Mouse (Mus musculus): ENCODE results near the gene Polr2e. TPM values are rescaled to one million over a fixed set of nuclear protein-coding genes. Genes with fewer than 3 reads are reported as not detected.
A peak's percentile ranks its signal among the peaks of the same experiment; 100 is the strongest.

Polr2e gene
- polyA plus RNA-seq, 1 experiment from 2014 or later = 58.3 TPM

DNA sequence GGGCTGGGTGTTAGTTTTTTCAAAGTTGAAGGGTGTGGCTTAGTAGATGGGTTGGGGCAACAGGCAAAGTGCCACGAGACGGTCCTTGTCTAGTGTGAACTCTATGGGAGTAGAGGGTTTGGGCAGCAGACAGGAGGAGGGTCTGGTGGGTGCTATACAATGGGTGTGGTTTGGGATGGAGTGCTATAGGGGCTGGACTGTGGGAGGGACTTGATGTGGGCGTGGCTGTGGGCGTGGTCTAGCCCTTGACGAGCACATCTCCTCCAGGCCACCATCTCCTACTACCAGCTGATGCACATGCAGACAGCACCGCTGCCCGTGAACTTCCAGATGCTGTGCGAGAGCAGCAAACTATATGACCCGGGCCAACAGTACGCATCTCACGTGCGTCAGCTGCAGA lies 13.7 kb downstream of the Polr2e start:
- ATAC-seq = 0 out of 2 replicates have a peak, but pooled peaks have one; percentile 17
- no peak overlapping the region for H3K9ac ChIP-seq (replicated peaks)
- no peak overlapping the region for H3K4me3 ChIP-seq (ENCODE audit: low read depth, low read length)
- DNase-seq = peak; percentile 67
- peaks cover 57% of the 10 kb centered on the region for H3K36me3 ChIP-seq (replicated peaks; ENCODE audit: insufficient read depth, low read length)
- H3K4me1 ChIP-seq (ENCODE audit: insufficient read depth) = peaks cover 17% of the 10 kb centered on the region
- TF ChIP-seq CTCF (IDR thresholded peaks at IDR 0.05; ENCODE audit: low read depth) (no peak), EP300 (IDR thresholded peaks at IDR 0.05; ENCODE audit: low read depth) (no peak)
- H3K27ac ChIP-seq (ENCODE audit: low read depth) = no peak overlapping the region
- H3K9me3 ChIP-seq (ENCODE audit: low read length) = no peaks in the 10 kb centered on the region
- H3K4me2 ChIP-seq (ENCODE audit: low read depth, low read length) = no peak overlapping the region
- no peaks in the 10 kb centered on the region for H3K27me3 ChIP-seq (ENCODE audit: insufficient read depth, low read length)
- 63% methylated on average over 12 of the region's 12 CpGs for WGBS (ENCODE audit: insufficient replicate concordance)

GRCm38 (mm10) chr10:80025463-80025862 lies 14.1 kb downstream of the Polr2e start:
- no peak for DNase-seq
- H3K27ac ChIP-seq (ENCODE audit: low read depth) = no peak overlapping the region
- ATAC-seq = no peak
- TF ChIP-seq EP300 (IDR thresholded peaks at IDR 0.05; ENCODE audit: low read depth) (no peak), CTCF (IDR thresholded peaks at IDR 0.05; ENCODE audit: low read depth) (no peak)
- H3K4me3 ChIP-seq (ENCODE audit: low read depth, low read length) = no peak overlapping the region
- no peak overlapping the region for H3K9ac ChIP-seq (replicated peaks)
- no peak overlapping the region for H3K4me2 ChIP-seq (ENCODE audit: low read depth, low read length)
- WGBS (ENCODE audit: insufficient replicate concordance) = 75% methylated on average over 10 of the region's 10 CpGs
- peaks cover 57% of the 10 kb centered on the region for H3K36me3 ChIP-seq (replicated peaks; ENCODE audit: insufficient read depth, low read length)
- H3K4me1 ChIP-seq (ENCODE audit: insufficient read depth) = peaks cover 17% of the 10 kb centered on the region
- no peaks in the 10 kb centered on the region for H3K9me3 ChIP-seq (ENCODE audit: low read length)
- H3K27me3 ChIP-seq (ENCODE audit: insufficient read depth, low read length) = peaks cover under 1% of the 10 kb centered on the region; the same call in 1 of the 2 replicates

GRCm38 (mm10) chr10:80025044-80025347 lies 14.6 kb downstream of the Polr2e start:
- Histone ChIP-seq H3K27ac (ENCODE audit: low read depth) (no peak overlapping the region; the same call in 1 of the 2 replicates), H3K27me3 (ENCODE audit: insufficient read depth, low read length) (peaks cover 4% of the 10 kb centered on the region; the same call in 1 of the 2 replicates), H3K4me1 (ENCODE audit: insufficient read depth) (peaks cover 17% of the 10 kb centered on the region), H3K4me2 (ENCODE audit: low read depth, low read length) (no peak overlapping the region), H3K36me3 (replicated peaks; ENCODE audit: insufficient read depth, low read length) (peaks cover 56% of the 10 kb centered on the region), H3K9ac (replicated peaks) (no peak overlapping the region), H3K4me3 (ENCODE audit: low read depth, low read length) (no peak overlapping the region), H3K9me3 (ENCODE audit: low read length) (no peaks in the 10 kb centered on the region)
- DNase-seq (no peak), ATAC-seq (no peak)
- 58% methylated on average over 4 of the region's 4 CpGs for WGBS (ENCODE audit: insufficient replicate concordance)
- TF ChIP-seq EP300 (IDR thresholded peaks at IDR 0.05; ENCODE audit: low read depth) (no peak), CTCF (IDR thresholded peaks at IDR 0.05; ENCODE audit: low read depth) (no peak)

GRCm38 (mm10) chr10:80024229-80025043 lies 15.2 kb downstream of the Polr2e start:
- ATAC-seq (0 out of 2 replicates have a peak, but pooled peaks have one; percentile 8), DNase-seq (no peak)
- Histone ChIP-seq H3K4me1 (ENCODE audit: insufficient read depth) (peaks cover 22% of the 10 kb centered on the region), H3K4me3 (ENCODE audit: low read depth, low read length) (no peak overlapping the region), H3K27me3 (ENCODE audit: insufficient read depth, low read length) (peaks cover 4% of the 10 kb centered on the region; the same call in 1 of the 2 replicates), H3K27ac (ENCODE audit: low read depth) (peak overlapping the region; percentile 59), H3K36me3 (replicated peaks; ENCODE audit: insufficient read depth, low read length) (peaks cover 59% of the 10 kb centered on the region), H3K9me3 (ENCODE audit: low read length) (no peaks in the 10 kb centered on the region), H3K9ac (replicated peaks) (peak overlapping the region; percentile 28; the same call in 1 of the 2 replicates), H3K4me2 (ENCODE audit: low read depth, low read length) (peak overlapping the region; percentile 16; the same call in 1 of the 2 replicates)
- WGBS (ENCODE audit: insufficient replicate concordance) = 69% methylated on average over 15 of the region's 15 CpGs
- TF ChIP-seq EP300 (IDR thresholded peaks at IDR 0.05; ENCODE audit: low read depth) = no peak
- no peak for TF ChIP-seq CTCF (IDR thresholded peaks at IDR 0.05; ENCODE audit: low read depth)

GRCm38 (mm10) chr10:80023758-80024157 lies 15.8 kb downstream of the Polr2e start:
- Histone ChIP-seq H3K4me1 (ENCODE audit: insufficient read depth) (peaks cover 29% of the 10 kb centered on the region), H3K4me2 (ENCODE audit: low read depth, low read length) (peak overlapping the region; percentile 16; the same call in 1 of the 2 replicates), H3K27me3 (ENCODE audit: insufficient read depth, low read length) (peaks cover 4% of the 10 kb centered on the region; the same call in 1 of the 2 replicates), H3K36me3 (replicated peaks; ENCODE audit: insufficient read depth, low read length) (peaks cover 54% of the 10 kb centered on the region), H3K9ac (replicated peaks) (no peak overlapping the region; the same call in 1 of the 2 replicates), H3K9me3 (ENCODE audit: low read length) (no peaks in the 10 kb centered on the region), H3K4me3 (ENCODE audit: low read depth, low read length) (no peak overlapping the region), H3K27ac (ENCODE audit: low read depth) (peak overlapping the region; percentile 59)
- DNase-seq (no peak), ATAC-seq (no peak)
- TF ChIP-seq EP300 (IDR thresholded peaks at IDR 0.05; ENCODE audit: low read depth) = no peak
- TF ChIP-seq CTCF (IDR thresholded peaks at IDR 0.05; ENCODE audit: low read depth) = no peak
- 71% methylated on average over 5 of the region's 5 CpGs for WGBS (ENCODE audit: insufficient replicate concordance)

- H3K27me3 ChIP-seq (ENCODE audit: insufficient read depth, low read length) = peaks cover 4% of the 10 kb centered on the region; the same call in 1 of the 2 replicates
- TF ChIP-seq EP300 (IDR thresholded peaks at IDR 0.05; ENCODE audit: low read depth) = no peak
- TF ChIP-seq CTCF (IDR thresholded peaks at IDR 0.05; ENCODE audit: low read depth) = no peak
- H3K4me2 ChIP-seq (ENCODE audit: low read depth, low read length) = no peak overlapping the region
- H3K9me3 ChIP-seq (ENCODE audit: low read length) = no peaks in the 10 kb centered on the region
- H3K27ac ChIP-seq (ENCODE audit: low read depth) = no peak overlapping the region
- H3K9ac ChIP-seq (replicated peaks) = no peak overlapping the region
- no peak for ATAC-seq
- peaks cover 49% of the 10 kb centered on the region for H3K36me3 ChIP-seq (replicated peaks; ENCODE audit: insufficient read depth, low read length)
- H3K4me3 ChIP-seq (ENCODE audit: low read depth, low read length) = no peak overlapping the region
- 91% methylated on average over 8 of the region's 8 CpGs for WGBS (ENCODE audit: insufficient replicate concordance)
- peaks cover 31% of the 10 kb centered on the region for H3K4me1 ChIP-seq (ENCODE audit: insufficient read depth)
- DNase-seq = no peak
Measured at GRCm38 (mm10) chr10:80022806-80023205, 16.8 kb downstream of the Polr2e start.

Data from liver, postnatal 0 days (tissue).